Mouse (Mus musculus): ENCODE results near the gene Arhgap25. TPM values are rescaled to one million over a fixed set of nuclear protein-coding genes. Genes with fewer than 3 reads are reported as not detected.

Arhgap25 gene
- polyA plus RNA-seq, 2 experiments: 1.5 to 2.3 TPM

GRCm38 (mm10) chr6:87553724-87554123 lies 20.7 kb upstream of the Arhgap25 start:
- Histone ChIP-seq H3K27me3 (ENCODE audit: control insufficient read depth, insufficient read depth, low read length) (no peaks in the 10 kb centered on the region), H3K27ac (no peak overlapping the region), H3K9ac (replicated peaks) (no peak overlapping the region), H3K9me3 (ENCODE audit: control insufficient read depth, low read length) (no peaks in the 10 kb centered on the region), H3K4me1 (replicated peaks; ENCODE audit: control insufficient read depth in 2 of 2, insufficient read depth in 2 of 2, low read length in 1 of 2) (0 out of 4 replicates have a peak, but pooled peaks cover 0 to 2% of the 10 kb centered on the region in 2 experiments), H3K4me2 (ENCODE audit: low read depth) (no peak overlapping the region), H3K36me3 (replicated peaks; ENCODE audit: control insufficient read depth, insufficient read depth, low read depth) (no peaks in the 10 kb centered on the region), H3K4me3 (ENCODE audit: insufficient read depth in 1 of 2, low read depth in 2 of 2, low read length in 2 of 2) (no peak overlapping the region)
- DNase-seq (ENCODE audit: low read depth in 3 of 3, low spot score in 3 of 3) (no peak), ATAC-seq (ENCODE audit: insufficient read depth) (no peak)
- 57% methylated on average over 3 of the region's 3 CpGs for WGBS (ENCODE audit: insufficient replicate concordance)
- TF ChIP-seq CTCF (IDR thresholded peaks at IDR 0.05; ENCODE audit: low read depth) (no peak), EP300 (IDR thresholded peaks at IDR 0.05; ENCODE audit: low read depth) (no peak)

- DNase-seq (ENCODE audit: low read depth in 3 of 3, low spot score in 3 of 3): no peak
- TF ChIP-seq CTCF (IDR thresholded peaks at IDR 0.05; ENCODE audit: low read depth) (peak; percentile 57), EP300 (IDR thresholded peaks at IDR 0.05; ENCODE audit: low read depth) (no peak)
- H3K4me3 ChIP-seq (ENCODE audit: insufficient read depth in 1 of 2, low read depth in 2 of 2, low read length in 2 of 2): no peak overlapping the region
- no peak overlapping the region for H3K27ac ChIP-seq
- 23% methylated on average over 7 of the region's 7 CpGs for WGBS (ENCODE audit: insufficient replicate concordance)
- H3K36me3 ChIP-seq (replicated peaks; ENCODE audit: control insufficient read depth, insufficient read depth, low read depth): no peaks in the 10 kb centered on the region
- 0 out of 4 replicates have a peak, but pooled peaks cover 0 to 2% of the 10 kb centered on the region in 2 experiments for H3K4me1 ChIP-seq (replicated peaks; ENCODE audit: control insufficient read depth in 2 of 2, insufficient read depth in 2 of 2, low read length in 1 of 2)
- ATAC-seq (ENCODE audit: insufficient read depth): no peak
- no peak overlapping the region for H3K4me2 ChIP-seq (ENCODE audit: low read depth)
- no peaks in the 10 kb centered on the region for H3K27me3 ChIP-seq (ENCODE audit: control insufficient read depth, insufficient read depth, low read length)
- H3K9ac ChIP-seq (replicated peaks): no peak overlapping the region
- H3K9me3 ChIP-seq (ENCODE audit: control insufficient read depth, low read length): no peaks in the 10 kb centered on the region
Observed at GRCm38 (mm10) chr6:87552054-87552807, 19.2 kb upstream of the Arhgap25 start.

DNA sequence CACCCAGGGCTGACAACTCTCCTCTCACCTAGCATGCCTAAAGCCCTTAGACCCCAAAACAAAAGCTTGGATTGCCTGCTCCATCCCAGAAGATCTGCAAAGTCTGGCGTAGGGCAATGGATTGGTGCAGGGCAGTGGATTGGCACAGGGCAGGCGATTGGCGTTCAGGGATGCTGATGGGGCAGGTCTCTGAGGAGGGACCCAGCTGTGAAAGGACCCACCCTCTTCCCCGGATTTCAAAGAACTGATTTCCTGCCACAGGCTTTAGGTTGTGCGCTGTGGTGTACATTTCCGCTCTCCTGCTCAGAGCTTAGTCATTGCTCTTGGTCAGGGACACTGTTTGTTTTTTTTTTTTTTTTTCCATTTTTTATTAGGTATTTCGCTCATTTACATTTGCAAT lies 14.8 kb upstream of the Arhgap25 start:
- Histone ChIP-seq H3K4me1 (replicated peaks; ENCODE audit: control insufficient read depth in 2 of 2, insufficient read depth in 2 of 2, low read length in 1 of 2) (peaks cover under 1 to 2% of the 10 kb centered on the region in 2 experiments; a peak in 2 of 4 replicates), H3K27ac (no peak overlapping the region), H3K36me3 (replicated peaks; ENCODE audit: control insufficient read depth, insufficient read depth, low read depth) (no peaks in the 10 kb centered on the region), H3K9ac (replicated peaks) (no peak overlapping the region), H3K9me3 (ENCODE audit: control insufficient read depth, low read length) (no peaks in the 10 kb centered on the region), H3K4me2 (ENCODE audit: low read depth) (no peak overlapping the region), H3K27me3 (ENCODE audit: control insufficient read depth, insufficient read depth, low read length) (no peaks in the 10 kb centered on the region; the same call in none of the 2 replicates), H3K4me3 (ENCODE audit: insufficient read depth in 1 of 2, low read depth in 2 of 2, low read length in 2 of 2) (no peak overlapping the region)
- DNase-seq (ENCODE audit: low read depth in 3 of 3, low spot score in 3 of 3) (no peak), ATAC-seq (ENCODE audit: insufficient read depth) (no peak)
- 66% methylated on average over 7 of the region's 7 CpGs for WGBS (ENCODE audit: insufficient replicate concordance)
- no peak for TF ChIP-seq EP300 (IDR thresholded peaks at IDR 0.05; ENCODE audit: low read depth)
- TF ChIP-seq CTCF (IDR thresholded peaks at IDR 0.05; ENCODE audit: low read depth): no peak

- Histone ChIP-seq H3K27ac (no peak overlapping the region), H3K36me3 (replicated peaks; ENCODE audit: control insufficient read depth, insufficient read depth, low read depth) (no peaks in the 10 kb centered on the region), H3K27me3 (ENCODE audit: control insufficient read depth, insufficient read depth, low read length) (no peaks in the 10 kb centered on the region; the same call in none of the 2 replicates), H3K4me2 (ENCODE audit: low read depth) (no peak overlapping the region), H3K9me3 (ENCODE audit: control insufficient read depth, low read length) (no peaks in the 10 kb centered on the region), H3K9ac (replicated peaks) (no peak overlapping the region), H3K4me1 (replicated peaks; ENCODE audit: control insufficient read depth in 2 of 2, insufficient read depth in 2 of 2, low read length in 1 of 2) (peaks cover 3 to 6% of the 10 kb centered on the region in 2 experiments; a peak in 3 of 4 replicates), H3K4me3 (ENCODE audit: insufficient read depth in 1 of 2, low read depth in 2 of 2, low read length in 2 of 2) (no peak overlapping the region)
- DNase-seq (ENCODE audit: low read depth in 3 of 3, low spot score in 3 of 3): no peak
- WGBS (ENCODE audit: insufficient replicate concordance): 32% methylated on average over 4 of the region's 4 CpGs
- TF ChIP-seq CTCF (IDR thresholded peaks at IDR 0.05; ENCODE audit: low read depth) (no peak), EP300 (IDR thresholded peaks at IDR 0.05; ENCODE audit: low read depth) (no peak)
- no peak for ATAC-seq (ENCODE audit: insufficient read depth)
Observed at GRCm38 (mm10) chr6:87547431-87547830, 14.4 kb upstream of the Arhgap25 start.

DNA sequence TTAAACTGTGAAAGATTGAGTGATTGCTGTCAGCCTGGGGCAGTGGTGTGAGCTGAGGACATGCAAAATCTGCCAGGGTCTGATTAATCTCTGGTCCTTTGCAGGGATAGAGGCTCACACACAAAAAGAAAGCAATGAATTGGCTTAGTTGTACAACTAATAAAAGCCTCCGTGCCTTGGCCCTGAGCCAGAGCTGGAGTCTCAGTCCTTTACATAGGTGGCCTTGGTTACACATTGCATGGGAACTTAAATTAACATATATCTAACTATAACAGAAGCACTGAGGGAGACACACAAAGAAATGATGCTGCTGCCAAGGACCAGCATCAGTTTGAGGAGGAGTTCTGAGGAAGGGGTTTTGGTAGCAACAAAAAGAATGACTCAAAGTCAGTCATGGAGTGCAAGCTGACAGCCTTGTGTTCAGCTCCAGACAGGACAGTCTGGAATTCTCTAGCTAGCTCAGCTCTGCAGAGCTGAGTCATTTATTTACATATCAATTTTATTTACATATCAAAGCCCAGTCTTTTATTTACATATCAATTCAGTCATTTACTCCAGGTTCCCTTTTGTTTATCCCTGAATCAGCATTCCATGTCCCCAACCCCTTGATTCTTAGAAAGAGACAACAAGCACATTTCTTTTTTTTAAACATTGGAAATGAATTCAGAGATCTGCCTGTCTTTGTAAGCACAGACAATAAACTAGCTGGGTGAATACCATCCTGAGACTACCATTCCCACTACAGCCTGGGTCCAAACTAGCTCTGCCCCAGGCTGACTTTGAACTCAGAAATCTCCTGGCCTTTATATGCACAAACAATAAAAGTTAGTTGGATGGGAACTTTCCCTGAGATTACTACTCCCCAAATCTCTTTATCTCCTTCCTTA lies 12.5 kb upstream of the Arhgap25 start:
- no peak for TF ChIP-seq EP300 (IDR thresholded peaks at IDR 0.05; ENCODE audit: low read depth)
- no peak for TF ChIP-seq CTCF (IDR thresholded peaks at IDR 0.05; ENCODE audit: low read depth)
- DNase-seq (ENCODE audit: low read depth in 3 of 3, low spot score in 3 of 3): no peak
- no peaks in the 10 kb centered on the region for H3K36me3 ChIP-seq (replicated peaks; ENCODE audit: control insufficient read depth, insufficient read depth, low read depth)
- H3K9me3 ChIP-seq (ENCODE audit: control insufficient read depth, low read length): no peaks in the 10 kb centered on the region
- H3K4me3 ChIP-seq (ENCODE audit: insufficient read depth in 1 of 2, low read depth in 2 of 2, low read length in 2 of 2): no peak overlapping the region
- no peak overlapping the region for H3K27ac ChIP-seq
- 56% methylated on average over 1 of the region's 1 CpGs for WGBS (ENCODE audit: insufficient replicate concordance)
- ATAC-seq (ENCODE audit: insufficient read depth): no peak
- H3K4me1 ChIP-seq (replicated peaks; ENCODE audit: control insufficient read depth in 2 of 2, insufficient read depth in 2 of 2, low read length in 1 of 2): peaks cover 14 to 17% of the 10 kb centered on the region in 2 experiments
- no peaks in the 10 kb centered on the region; the same call in none of the 2 replicates for H3K27me3 ChIP-seq (ENCODE audit: control insufficient read depth, insufficient read depth, low read length)
- no peak overlapping the region for H3K4me2 ChIP-seq (ENCODE audit: low read depth)
- H3K9ac ChIP-seq (replicated peaks): no peak overlapping the region
